In genomic region chr11:4487401-4487965, GRCm38 (mm10) we compare ENCODE assay signal across 10 mouse cellular contexts. TPM values are rescaled to one million over a fixed set of nuclear protein-coding genes. Genes with fewer than 3 reads are reported as not detected.
DNase-seq lines count a peak whose midpoint lies in the region; ATAC-seq and TF ChIP-seq lines count a peak whose summit lies in the region.
"Had no signal": no experiment of that assay in that cellular context is flagged by ENCODE, and none has a peak within 500 bp of the region (broad histone marks: within the 10 kb centered on the region; RNA-seq: fewer than 3 reads in every experiment).

No protein-coding gene starts in this region.

- DNase-seq in adrenal gland, postnatal 14 days: peak; percentile 49
- no peak for DNase-seq in adrenal gland, postnatal 36 days
- peak; percentile 59 for DNase-seq in testis, postnatal 10 days (ENCODE audit: low spot score)
- no peak for DNase-seq in testis, postnatal 14 days (ENCODE audit: low spot score)
- DNase-seq in retina, postnatal 7 days (ENCODE audit: low read depth, low spot score): peak; percentile 25
- DNase-seq in right cerebral cortex, postnatal 25 days: no peak

- 60% methylated on average over 8 of the region's 8 CpGs for WGBS in intestine, postnatal 0 days

- H3K4me1 ChIP-seq in intestine, postnatal 0 days (replicated peaks; ENCODE audit: control insufficient read depth, insufficient read depth, low read length): no peaks in the 10 kb centered on the region

- no peak for TF ChIP-seq CTCF in intestine, postnatal 0 days (IDR thresholded peaks at IDR 0.05; ENCODE audit: low read depth)

- no peak overlapping the region for H3K27ac ChIP-seq in intestine, postnatal 0 days (ENCODE audit: low read depth, low read length)

- H3K36me3 ChIP-seq in intestine, postnatal 0 days (ENCODE audit: control insufficient read depth, insufficient read depth): peaks cover 99% of the 10 kb centered on the region

- H3K27me3 ChIP-seq in intestine, postnatal 0 days (replicated peaks; ENCODE audit: control insufficient read depth, insufficient read depth, low read length): no peaks in the 10 kb centered on the region

- H3K4me3 ChIP-seq in intestine, postnatal 0 days (ENCODE audit: low read depth, low read length): no peak overlapping the region

- no peak overlapping the region for H3K4me2 ChIP-seq in intestine, postnatal 0 days (replicated peaks; ENCODE audit: low read depth)

- H3K9me3 ChIP-seq in intestine, postnatal 0 days (ENCODE audit: control insufficient read depth): no peaks in the 10 kb centered on the region

- H3K9ac ChIP-seq in intestine, postnatal 0 days (ENCODE audit: low read depth, low read length): no peak overlapping the region

- peak; percentile 46 for ATAC-seq in intestine, postnatal 0 days
- no peak for ATAC-seq in megakaryocyte, adult 5-6 weeks (ENCODE audit: poor library complexity, severe bottlenecking)

RNA-seq across cellular contexts. Expression of gene Hormad2, which starts 46.6 kb away (rescaled TPM):
- 0.38 and 2.3 TPM in 2 replicates for total RNA-seq in adrenal gland, postnatal 14 days (2021)
- under 1 TPM; 0.40 to 0.86 TPM for total RNA-seq in adrenal gland, postnatal 36 days (2021)
- polyA plus RNA-seq in intestine, postnatal 0 days (2015; fragmentation: Nextera tagmentation; extraction: Ambion mirVana): 0.21 and 0.25 TPM in 2 replicates
- not detected in 2 replicates for total RNA-seq in megakaryocyte, adult 5-6 weeks (2015)
- total RNA-seq in megakaryocyte, adult 5-6 weeks (2017): not detected in 2 replicates
- total RNA-seq: layer of hippocampus, postnatal 14 days had no signal
- polyA plus RNA-seq: small intestine, adult 2 months had no signal

Comparison
In these comparisons a context has a peak if more than half of its experiments do, and no peak if none do; other contexts are left out.
1. DNase-seq: peak in adrenal gland, postnatal 14 days (single experiment), testis, postnatal 10 days (single experiment) and retina, postnatal 7 days (single experiment); none in adrenal gland, postnatal 36 days (0 of 2), testis, postnatal 14 days (single experiment) and right cerebral cortex, postnatal 25 days (single experiment).